Mouse (Mus musculus) lung, embryonic 15.5 days (tissue): Measurements from ENCODE around the gene Hrnr. TPM values are rescaled to one million over a fixed set of nuclear protein-coding genes. Genes with fewer than 3 reads are reported as not detected.

Experiments used
- ATAC-seq: fragments of 200-750 bp; cut with Nextera tagmentation; 2 replicates; pipeline ENCODE4 v1.8.0; 2017; ENCODE audit warnings: moderate number of reproducible peaks, borderline replicate concordance; ENCODE audit not compliant: low FRiP score, low TSS enrichment; ENCODE audit errors: extremely low read depth
- H3K27ac ChIP-seq: fragments of 300-500 bp; sonication (generic); 2 replicates; pipeline ENCODE4 v1.5.1; 2015; ENCODE audit warnings: moderate library complexity, mild to moderate bottlenecking, inconsistent platforms
- H3K27me3 ChIP-seq: fragments of 300-500 bp; sonication (generic); 2 replicates; pipeline ENCODE4 v1.6.1; 2015; ENCODE audit warnings: inconsistent platforms
- H3K36me3 ChIP-seq: fragments of 300-500 bp; sonication (generic); 2 replicates; pipeline ENCODE4 v1.6.1; 2015; ENCODE audit warnings: inconsistent platforms
- H3K4me1 ChIP-seq: fragments of 300-500 bp; sonication (generic); 2 replicates; pipeline ENCODE4 v1.6.1; 2015; ENCODE audit warnings: inconsistent platforms
- H3K4me2 ChIP-seq: fragments of 300-500 bp; sonication (generic); 2 replicates; pipeline ENCODE4 v1.6.1; 2015; ENCODE audit warnings: inconsistent platforms, mild to moderate bottlenecking, moderate library complexity
- H3K4me3 ChIP-seq: fragments of 300-500 bp; sonication (generic); 2 replicates; pipeline ENCODE4 v1.5.1; 2015; ENCODE audit warnings: mild to moderate bottlenecking, inconsistent platforms
- H3K9ac ChIP-seq: fragments of 300-500 bp; sonication (generic); 2 replicates; pipeline ENCODE4 v1.6.1; 2015; ENCODE audit warnings: inconsistent platforms
- H3K9me3 ChIP-seq: fragments of 300-500 bp; sonication (generic); 2 replicates; pipeline ENCODE4 v1.6.1; 2016; ENCODE audit warnings: inconsistent platforms
- WGBS: fragments of 180-500 bp; shearing (Covaris S2); methylation state at CpG from one replicate; pipeline ENCODE4 v1.1.7; 2015; 5-methylcytosine and 5-hydroxymethylcytosine counted together
- polyA plus RNA-seq: library from polyadenylated mRNA; unstranded; fragments of >200 nt; fragmentation: Nextera tagmentation; extraction: Ambion mirVana; gene quantifications from 2 replicates; pipeline ENCODE4 v1.2.1, GENCODE M21; 2015

The Hrnr gene
- polyA plus RNA-seq, 1 experiment from 2014 or later: not detected

- no peaks in the 10 kb centered on the region for H3K9me3 ChIP-seq
- H3K4me2 ChIP-seq: peak overlapping the region; percentile 39; the same call in 1 of the 2 replicates
- H3K4me3 ChIP-seq: no peak overlapping the region
- H3K36me3 ChIP-seq: no peaks in the 10 kb centered on the region
- 9% methylated on average over 10 of the region's 10 CpGs for WGBS
- H3K27ac ChIP-seq: no peak overlapping the region
- H3K27me3 ChIP-seq: no peaks in the 10 kb centered on the region
- peak; percentile 62; the same call in 1 of the 2 replicates for ATAC-seq
- no peak overlapping the region for H3K9ac ChIP-seq
- H3K4me1 ChIP-seq: 0 out of 2 replicates have a peak, but pooled peaks cover 3% of the 10 kb centered on the region
These were observed 42.5 kb downstream of the Hrnr start for GRCm38 (mm10) chr3:93361933-93362574.

GRCm38 (mm10) chr3:93366966-93367575 lies 47.5 kb downstream of the Hrnr start:
- Histone ChIP-seq H3K36me3 (no peaks in the 10 kb centered on the region), H3K9ac (no peak overlapping the region), H3K9me3 (no peaks in the 10 kb centered on the region), H3K4me2 (no peak overlapping the region), H3K27ac (peak overlapping the region; percentile 88), H3K4me1 (0 out of 2 replicates have a peak, but pooled peaks cover 3% of the 10 kb centered on the region), H3K27me3 (no peaks in the 10 kb centered on the region), H3K4me3 (no peak overlapping the region)
- 33% methylated on average over 3 of the region's 3 CpGs for WGBS
- ATAC-seq: peak; percentile 82

DNA sequence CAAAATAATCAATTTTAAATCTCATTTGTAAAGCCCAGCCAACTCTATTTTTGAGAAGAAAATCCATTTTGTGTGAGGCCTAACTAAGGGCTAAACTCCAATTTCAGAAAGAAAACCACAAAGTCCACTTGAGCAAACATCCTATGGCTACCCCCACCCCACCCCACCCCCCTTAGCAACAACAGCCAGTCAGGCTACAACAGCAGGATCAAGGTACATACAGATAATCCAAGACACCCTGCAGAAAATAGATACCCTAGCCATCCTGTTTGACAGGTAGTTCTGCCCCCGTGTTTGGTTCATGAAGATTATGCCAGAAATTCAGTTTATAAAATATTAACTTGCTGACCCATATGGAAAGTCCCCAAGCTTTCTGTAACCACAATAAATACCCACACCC lies 48.6 kb downstream of the Hrnr start:
- no peak overlapping the region for H3K4me3 ChIP-seq
- no peaks in the 10 kb centered on the region for H3K9me3 ChIP-seq
- peak overlapping the region; percentile 88 for H3K27ac ChIP-seq
- no peaks in the 10 kb centered on the region for H3K27me3 ChIP-seq
- H3K36me3 ChIP-seq: no peaks in the 10 kb centered on the region
- no peak for ATAC-seq
- no peak overlapping the region for H3K4me2 ChIP-seq
- no peak overlapping the region for H3K9ac ChIP-seq
- WGBS: 38% methylated on average over 1 of the region's 1 CpGs
- H3K4me1 ChIP-seq: no peaks in the 10 kb centered on the region

DNA sequence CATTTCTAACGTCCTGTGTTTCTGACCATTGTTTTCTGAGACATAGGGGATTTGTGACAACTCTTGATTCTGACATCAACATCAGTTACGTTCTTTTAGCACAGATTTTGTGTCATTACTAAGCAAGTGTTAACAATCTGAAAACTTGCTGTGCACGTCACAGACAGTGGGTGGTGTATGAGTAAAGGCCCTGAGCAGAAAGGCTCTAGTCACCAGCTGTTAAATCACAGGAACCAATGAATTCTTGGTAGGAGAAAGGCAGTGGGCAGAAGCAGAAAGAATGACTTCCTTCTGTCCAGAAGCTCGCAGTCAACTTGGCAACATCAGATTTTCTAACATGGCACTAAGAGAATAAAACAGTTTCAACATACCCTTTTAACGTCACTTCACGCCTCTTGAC lies 53.9 kb downstream of the Hrnr start:
- no peak for ATAC-seq
- H3K4me1 ChIP-seq: no peaks in the 10 kb centered on the region
- 61% methylated on average over 6 of the region's 6 CpGs for WGBS
- no peak overlapping the region for H3K4me3 ChIP-seq
- no peaks in the 10 kb centered on the region for H3K9me3 ChIP-seq
- H3K4me2 ChIP-seq: no peak overlapping the region
- H3K36me3 ChIP-seq: no peaks in the 10 kb centered on the region
- no peaks in the 10 kb centered on the region for H3K27me3 ChIP-seq
- H3K27ac ChIP-seq: no peak overlapping the region
- H3K9ac ChIP-seq: no peak overlapping the region

DNA sequence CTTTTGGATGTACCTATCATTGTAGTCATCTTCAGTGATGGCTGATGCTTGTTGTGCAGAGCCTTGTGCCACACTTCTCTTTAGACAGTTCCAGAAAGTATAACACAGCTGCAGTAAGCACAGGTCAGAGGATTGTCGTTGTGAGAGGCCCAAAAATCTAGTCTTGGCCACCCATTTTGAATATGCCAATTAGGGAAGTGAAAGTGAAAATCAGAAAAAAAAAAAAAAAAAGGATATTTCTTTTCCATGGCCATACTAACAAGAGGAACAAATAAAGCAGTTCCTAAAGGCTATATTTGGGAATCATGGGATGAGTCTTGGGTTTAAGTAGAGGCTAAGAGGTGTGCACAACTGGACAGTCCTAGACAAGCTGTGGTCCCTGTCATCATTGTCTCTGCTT lies 55.6 kb downstream of the Hrnr start:
- Histone ChIP-seq H3K9me3 (no peaks in the 10 kb centered on the region), H3K27me3 (no peaks in the 10 kb centered on the region), H3K4me1 (no peaks in the 10 kb centered on the region), H3K4me2 (no peak overlapping the region), H3K4me3 (no peak overlapping the region), H3K36me3 (no peaks in the 10 kb centered on the region), H3K9ac (no peak overlapping the region), H3K27ac (no peak overlapping the region)
- WGBS: 54% methylated on average over 1 of the region's 1 CpGs
- no peak for ATAC-seq

DNA sequence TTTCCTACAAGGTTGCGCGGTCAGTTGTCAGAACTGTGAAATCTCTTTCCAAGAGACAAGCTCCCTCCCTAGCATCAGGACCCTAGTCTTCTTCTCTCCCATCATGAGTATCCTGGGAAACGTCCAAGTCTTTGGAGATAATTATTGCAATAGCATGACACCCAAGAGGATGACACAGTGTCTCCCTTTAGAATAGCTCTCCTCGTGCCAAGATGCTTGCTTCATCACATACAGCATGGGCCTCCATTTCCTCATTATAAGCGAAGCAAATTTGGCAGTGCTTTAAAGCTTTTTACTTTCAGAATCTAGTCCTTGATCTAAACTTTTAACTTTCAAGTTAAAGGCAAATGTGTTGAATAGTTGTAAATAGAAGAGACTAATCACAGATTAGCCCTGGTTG lies 56.1 kb downstream of the Hrnr start:
- WGBS: 74% methylated on average over 5 of the region's 5 CpGs
- H3K27me3 ChIP-seq: no peaks in the 10 kb centered on the region
- H3K9me3 ChIP-seq: no peaks in the 10 kb centered on the region
- no peak overlapping the region for H3K9ac ChIP-seq
- H3K36me3 ChIP-seq: no peaks in the 10 kb centered on the region
- ATAC-seq: no peak
- H3K27ac ChIP-seq: no peak overlapping the region
- no peak overlapping the region for H3K4me3 ChIP-seq
- H3K4me2 ChIP-seq: no peak overlapping the region
- 0 out of 2 replicates have a peak, but pooled peaks cover 2% of the 10 kb centered on the region for H3K4me1 ChIP-seq

DNA sequence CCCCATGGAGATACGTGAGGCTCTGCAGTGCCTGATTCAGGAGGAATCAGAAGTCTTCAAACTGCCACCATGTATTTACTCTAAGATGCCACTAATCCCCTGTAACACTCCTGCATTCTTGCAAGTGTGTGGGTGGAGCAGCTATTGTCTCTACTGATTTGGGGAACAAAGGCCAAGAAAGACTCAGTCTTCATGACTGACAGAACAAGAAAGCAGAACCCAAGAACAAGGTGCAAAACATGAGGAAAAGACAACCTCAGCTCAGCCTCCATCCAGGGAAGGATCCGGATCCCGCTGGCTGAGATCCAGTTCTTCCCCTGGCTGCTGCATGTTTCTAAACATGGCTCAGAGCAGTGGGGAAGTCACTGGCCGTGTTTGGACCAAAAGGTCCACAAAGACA lies 58.6 kb downstream of the Hrnr start:
- WGBS: 53% methylated on average over 4 of the region's 4 CpGs
- no peaks in the 10 kb centered on the region for H3K9me3 ChIP-seq
- H3K27ac ChIP-seq: no peak overlapping the region
- no peaks in the 10 kb centered on the region for H3K27me3 ChIP-seq
- no peaks in the 10 kb centered on the region for H3K36me3 ChIP-seq
- no peak overlapping the region for H3K9ac ChIP-seq
- H3K4me2 ChIP-seq: no peak overlapping the region
- ATAC-seq: no peak
- 0 out of 2 replicates have a peak, but pooled peaks cover 5% of the 10 kb centered on the region for H3K4me1 ChIP-seq
- H3K4me3 ChIP-seq: no peak overlapping the region

Other genes starting within 250 kb of the Hrnr start
- gene Crnn, start 175.0 kb upstream of the Hrnr start, polyA plus RNA-seq: not detected in 2 replicates
- gene Flg2, start 122.5 kb upstream of the Hrnr start, polyA plus RNA-seq: not detected in 2 replicates
- gene Flg, start 46.2 kb upstream of the Hrnr start, polyA plus RNA-seq: not detected in 2 replicates
- not detected in 2 replicates for gene Rptn, start 74.0 kb downstream of the Hrnr start, polyA plus RNA-seq
- gene Tchh, start 122.6 kb downstream of the Hrnr start, polyA plus RNA-seq: 2.3 and 3.3 TPM in 2 replicates
- not detected in 2 replicates for gene Tchhl1, start 149.0 kb downstream of the Hrnr start, polyA plus RNA-seq
- gene S100a11, start 200.7 kb downstream of the Hrnr start, polyA plus RNA-seq: 1,226 and 1,272 TPM in 2 replicates
- 277 and 280 TPM in 2 replicates for gene S100a10, start 235.3 kb downstream of the Hrnr start, polyA plus RNA-seq